Mouse (Mus musculus) cortical plate, adult 2 months (tissue): ENCODE measurements at regions not wholly inside any gene's neighbourhood (a gene's known extent, or its start where the extent isn't known, plus 50 kb on each side); places are given as distances from the start of the nearest gene placed in this dataset.

Experiments
- CTCF ChIP-seq: fragments of 200-500 bp; IDR thresholded peaks from 2 replicates; pipeline ENCODE4 v1.5.1; 2011; ENCODE audit warnings: mild to moderate bottlenecking, control low read depth, low read length; ENCODE audit not compliant: insufficient read depth; ENCODE audit errors: extremely low read depth
- POLR2A ChIP-seq: fragments of 200-500 bp; IDR thresholded peaks from 2 replicates; pipeline ENCODE4 v1.6.1; 2011; ENCODE audit warnings: mild to moderate bottlenecking, low read length, control low read depth; ENCODE audit not compliant: insufficient read depth; ENCODE audit errors: extremely low read depth

DNA sequence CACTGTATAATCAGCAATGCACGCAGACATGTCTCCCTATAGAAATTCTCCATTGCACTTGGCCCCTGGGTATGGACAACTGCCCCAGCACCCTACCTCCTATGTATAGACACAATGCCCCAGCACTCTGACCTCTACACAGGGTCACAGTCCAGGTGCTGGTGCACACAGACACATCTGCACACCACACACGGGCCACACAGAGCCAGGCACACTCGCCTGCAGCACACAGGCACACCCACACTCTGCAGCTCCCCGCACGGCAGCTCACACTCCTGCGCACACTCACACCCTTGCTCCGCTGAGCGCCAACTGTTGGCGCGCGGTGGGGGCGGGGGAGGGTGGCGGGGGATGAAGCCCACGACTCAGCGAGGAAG is 92.0 kb downstream of the 1700001O22Rik start:
- no peak for TF ChIP-seq POLR2A
- TF ChIP-seq CTCF: no peak
